Mouse (Mus musculus): Measurements from ENCODE around the gene Il18.

The Il18 gene

GRCm38 (mm10) chr9:50555094-50555446, 443 bp downstream of the Il18 start, which contains the start of gene Bco2:
Bco2 (minus strand) TSS chr9:50555181.
- DNase-seq: no peak

GRCm38 (mm10) chr9:50561145-50561917, 6.7 kb downstream of the Il18 start, which contains the start of gene Tex12:
Tex12 (minus strand) TSS chr9:50561325.
- no peak for DNase-seq

- no peak for DNase-seq
Measured at GRCm38 (mm10) chr9:50561918-50562360, 7.3 kb downstream of the Il18 start.

GRCm38 (mm10) chr9:50565173-50565572, 10.5 kb downstream of the Il18 start:
- no peak for DNase-seq

- no peak for DNase-seq
Measured at GRCm38 (mm10) chr9:50565940-50566339, 11.3 kb downstream of the Il18 start.

- DNase-seq: no peak
Measured at GRCm38 (mm10) chr9:50567372-50567771, 12.7 kb downstream of the Il18 start.

GRCm38 (mm10) chr9:50567881-50568280, 13.3 kb downstream of the Il18 start:
- no peak for DNase-seq

GRCm38 (mm10) chr9:50569599-50570525, 15.2 kb downstream of the Il18 start:
- DNase-seq: no peak

- no peak for DNase-seq
Measured at GRCm38 (mm10) chr9:50580370-50580769, 25.7 kb downstream of the Il18 start.

GRCm38 (mm10) chr9:50585145-50585818, 30.7 kb downstream of the Il18 start:
- no peak for DNase-seq

- DNase-seq: no peak
Measured at GRCm38 (mm10) chr9:50586955-50587354, 32.3 kb downstream of the Il18 start.

- DNase-seq: no peak
Measured at GRCm38 (mm10) chr9:50590856-50591518, 36.4 kb downstream of the Il18 start.

- no peak for DNase-seq
Measured at GRCm38 (mm10) chr9:50592955-50593354, 38.3 kb downstream of the Il18 start.

GRCm38 (mm10) chr9:50593544-50593943, 38.9 kb downstream of the Il18 start:
- DNase-seq: no peak

- no peak for DNase-seq
Measured at GRCm38 (mm10) chr9:50594794-50595417, 40.3 kb downstream of the Il18 start.

GRCm38 (mm10) chr9:50596973-50597372, 42.3 kb downstream of the Il18 start:
- no peak for DNase-seq

- no peak for DNase-seq
Measured at GRCm38 (mm10) chr9:50601536-50601935, 46.9 kb downstream of the Il18 start.

GRCm38 (mm10) chr9:50602055-50602845, 47.6 kb downstream of the Il18 start:
- no peak for DNase-seq

GRCm38 (mm10) chr9:50603189-50603997, 48.8 kb downstream of the Il18 start, which contains the start of the genes Sdhd and Timm8b:
Sdhd (minus strand) TSS chr9:50603812.
Timm8b (plus strand) TSS chr9:50603910.
- DNase-seq: peak; percentile 95

- DNase-seq: no peak
Measured at GRCm38 (mm10) chr9:50603998-50604324, 49.3 kb downstream of the Il18 start.

All from cerebellum, adult 11-12 months (tissue).